Mouse (Mus musculus): ENCODE results near the gene Gm525.
"Not testable (repeated sequence)": the region's sequence is repeated elsewhere in the genome, so short reads cannot be mapped to it uniquely, and the experiment has no call there.

Gm525 gene

GRCm38 (mm10) chr11:89061362-89061761 lies 12.3 kb upstream of the Gm525 start:
- no peak for DNase-seq (ENCODE audit: inconsistent age in 2 of 2, low spot score in 1 of 2)

- DNase-seq (ENCODE audit: inconsistent age in 2 of 2, low spot score in 1 of 2) = no peak
Observed at GRCm38 (mm10) chr11:89064312-89064711, 9.3 kb upstream of the Gm525 start.

GRCm38 (mm10) chr11:89065297-89065696 lies 8.3 kb upstream of the Gm525 start:
- no peak for DNase-seq (ENCODE audit: inconsistent age in 2 of 2, low spot score in 1 of 2)

- DNase-seq (ENCODE audit: inconsistent age in 2 of 2, low spot score in 1 of 2) = no peak
Observed at GRCm38 (mm10) chr11:89066126-89066525, 7.5 kb upstream of the Gm525 start.

GRCm38 (mm10) chr11:89066750-89067149 lies 6.9 kb upstream of the Gm525 start, which contains the start of gene Dgke:
Gene Dgke (minus strand): TSS chr11:89066850.
- no peak for DNase-seq (ENCODE audit: inconsistent age in 2 of 2, low spot score in 1 of 2)

- peak; percentile 26 to 57 for DNase-seq (ENCODE audit: inconsistent age in 2 of 2, low spot score in 1 of 2)
Observed at GRCm38 (mm10) chr11:89067301-89067822, 6.3 kb upstream of the Gm525 start.

GRCm38 (mm10) chr11:89067871-89068490 lies 5.7 kb upstream of the Gm525 start:
- DNase-seq (ENCODE audit: inconsistent age in 2 of 2, low spot score in 1 of 2) = peak in 1 of 2 experiments; percentile 59

- peak; percentile 85 to 88 for DNase-seq (ENCODE audit: inconsistent age in 2 of 2, low spot score in 1 of 2)
Observed at GRCm38 (mm10) chr11:89068649-89069048, 5.0 kb upstream of the Gm525 start.

- DNase-seq (ENCODE audit: inconsistent age in 2 of 2, low spot score in 1 of 2) = peak; percentile 67 to 89
Observed at GRCm38 (mm10) chr11:89069303-89069702, 4.3 kb upstream of the Gm525 start.

GRCm38 (mm10) chr11:89071522-89071921 lies 2.1 kb upstream of the Gm525 start:
- DNase-seq (ENCODE audit: inconsistent age in 2 of 2, low spot score in 1 of 2) = no peak

- DNase-seq (ENCODE audit: inconsistent age in 2 of 2, low spot score in 1 of 2) = no peak
Observed at GRCm38 (mm10) chr11:89074783-89075413, 1.3 kb downstream of the Gm525 start.

- DNase-seq (ENCODE audit: inconsistent age in 2 of 2, low spot score in 1 of 2) = peak; percentile 24 to 58
Observed at GRCm38 (mm10) chr11:89076370-89076821, 2.8 kb downstream of the Gm525 start.

- DNase-seq (ENCODE audit: inconsistent age in 2 of 2, low spot score in 1 of 2) = peak in 1 of 2 experiments; percentile 66
Observed at GRCm38 (mm10) chr11:89077601-89078000, 4.0 kb downstream of the Gm525 start.

GRCm38 (mm10) chr11:89078305-89078704 lies 4.7 kb downstream of the Gm525 start:
- DNase-seq (ENCODE audit: inconsistent age in 2 of 2, low spot score in 1 of 2) = peak in 1 of 2 experiments; percentile 90

- no peak for DNase-seq (ENCODE audit: inconsistent age in 2 of 2, low spot score in 1 of 2)
Observed at GRCm38 (mm10) chr11:89078996-89079680, 5.5 kb downstream of the Gm525 start.

GRCm38 (mm10) chr11:89081906-89082305 lies 8.3 kb downstream of the Gm525 start:
- not testable (repeated sequence) for DNase-seq (ENCODE audit: inconsistent age in 2 of 2, low spot score in 1 of 2)

GRCm38 (mm10) chr11:89082691-89083090 lies 9.1 kb downstream of the Gm525 start:
- DNase-seq (ENCODE audit: inconsistent age in 2 of 2, low spot score in 1 of 2) = not testable (repeated sequence)

GRCm38 (mm10) chr11:89084601-89085000 lies 11.0 kb downstream of the Gm525 start:
- DNase-seq (ENCODE audit: inconsistent age in 2 of 2, low spot score in 1 of 2) = peak; percentile 34 to 87

GRCm38 (mm10) chr11:89086208-89086809 lies 12.7 kb downstream of the Gm525 start:
- DNase-seq (ENCODE audit: inconsistent age in 2 of 2, low spot score in 1 of 2) = no peak

- no peak for DNase-seq (ENCODE audit: inconsistent age in 2 of 2, low spot score in 1 of 2)
Observed at GRCm38 (mm10) chr11:89088754-89089153, 15.1 kb downstream of the Gm525 start.

- DNase-seq (ENCODE audit: inconsistent age in 2 of 2, low spot score in 1 of 2) = not testable (repeated sequence)
Observed at GRCm38 (mm10) chr11:89090359-89090758, 16.7 kb downstream of the Gm525 start.

All from adrenal gland, adult (tissue).